Mouse (Mus musculus) hindbrain, embryonic 16.5 days (tissue): ENCODE results near the gene Mettl23. TPM values are rescaled to one million over a fixed set of nuclear protein-coding genes. Genes with fewer than 3 reads are reported as not detected.
A peak's percentile ranks its signal among the peaks of the same experiment; 100 is the strongest.
"Not testable (repeated sequence)": the region's sequence is repeated elsewhere in the genome, so short reads cannot be mapped to it uniquely, and the experiment has no call there.

ENCODE experiments used
- ATAC-seq: fragments of 200-750 bp; cut with Nextera tagmentation; 2 replicates; pipeline ENCODE4 v1.8.0; 2017; ENCODE audit warnings: moderate TSS enrichment, moderate library complexity
- H3K27ac ChIP-seq: fragments of 300-500 bp; sonication (generic); 2 replicates; pipeline ENCODE4 v1.5.1; 2014; ENCODE audit warnings: low read depth, mild to moderate bottlenecking, control low read depth, low read length, moderate library complexity
- H3K27me3 ChIP-seq: fragments of 300-500 bp; sonication (generic); replicated peaks from 2 replicates; pipeline ENCODE4 v1.6.1; 2014; ENCODE audit warnings: low read length; ENCODE audit not compliant: control insufficient read depth, insufficient read depth
- H3K36me3 ChIP-seq: fragments of 300-500 bp; sonication (generic); 2 replicates; pipeline ENCODE4 v1.6.1; 2014; ENCODE audit warnings: mild to moderate bottlenecking, low read length, moderate library complexity, mixed read lengths; ENCODE audit not compliant: control insufficient read depth, insufficient read depth
- H3K4me1 ChIP-seq: fragments of 300-500 bp; sonication (generic); 2 replicates; pipeline ENCODE4 v1.6.1; 2014; ENCODE audit warnings: low read depth, low read length; ENCODE audit not compliant: control insufficient read depth, insufficient read depth
- H3K4me2 ChIP-seq: fragments of 300-500 bp; sonication (generic); 2 replicates; pipeline ENCODE4 v1.6.1; 2014; ENCODE audit warnings: mild to moderate bottlenecking, low read length, control low read depth, moderate library complexity
- H3K4me3 ChIP-seq: fragments of 300-500 bp; sonication (generic); 2 replicates; pipeline ENCODE4 v1.5.1; 2014; ENCODE audit warnings: mild to moderate bottlenecking, low read length, control low read depth, moderate library complexity
- H3K9ac ChIP-seq: fragments of 300-500 bp; sonication (generic); 2 replicates; pipeline ENCODE4 v1.6.1; 2014; ENCODE audit warnings: low read depth, mild to moderate bottlenecking, control low read depth, low read length, moderate library complexity
- H3K9me3 ChIP-seq: fragments of 300-500 bp; sonication (generic); 2 replicates; pipeline ENCODE4 v1.6.1; 2014; ENCODE audit warnings: mild to moderate bottlenecking, low read length, moderate library complexity; ENCODE audit not compliant: control insufficient read depth
- WGBS: fragments of 180-500 bp; shearing (Covaris S2); extraction: QIAGEN DNeasy Blood & Tissue Kit; methylation state at CpG from one replicate; pipeline ENCODE4 v1.1.7; 2014; 5-methylcytosine and 5-hydroxymethylcytosine counted together
- polyA plus RNA-seq: library from polyadenylated mRNA; unstranded; fragments of >200 nt; fragmentation: Nextera tagmentation; extraction: Ambion mirVana; gene quantifications from 2 replicates; pipeline ENCODE4 v1.2.1, GENCODE M21; 2015

Gene Mettl23
- polyA plus RNA-seq, 1 experiment from 2014 or later = 62.8 TPM

DNA sequence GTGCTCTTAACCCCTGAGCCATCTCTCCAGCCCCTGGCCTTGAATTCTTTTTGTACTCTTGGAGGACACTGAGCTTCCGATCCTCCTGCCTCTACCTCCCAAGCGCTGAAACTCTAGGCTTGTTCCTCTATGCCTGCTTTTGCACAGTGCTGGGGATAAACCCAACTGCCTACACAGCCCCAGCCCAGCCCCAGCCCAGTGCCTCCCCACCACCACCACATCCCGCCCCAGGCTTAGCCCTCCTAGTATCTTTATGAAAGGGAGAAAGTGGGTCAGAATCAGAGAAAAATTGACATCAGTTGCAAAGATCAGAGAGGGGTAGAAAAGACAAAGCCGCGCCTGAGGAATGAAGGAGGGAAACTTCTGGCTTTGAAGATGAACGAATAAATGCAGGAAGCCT is 41.0 kb downstream of the Mettl23 start:
- peaks cover 8% of the 10 kb centered on the region for H3K4me1 ChIP-seq
- H3K9ac ChIP-seq = no peak overlapping the region
- no peaks in the 10 kb centered on the region for H3K27me3 ChIP-seq
- no peaks in the 10 kb centered on the region for H3K9me3 ChIP-seq
- no peak overlapping the region for H3K4me3 ChIP-seq
- H3K36me3 ChIP-seq = no peaks in the 10 kb centered on the region
- 88% methylated on average over 6 of the region's 6 CpGs for WGBS
- no peak overlapping the region for H3K27ac ChIP-seq
- ATAC-seq = no peak
- H3K4me2 ChIP-seq = no peak overlapping the region

- Histone ChIP-seq H3K27ac (no peak overlapping the region), H3K27me3 (no peaks in the 10 kb centered on the region), H3K4me3 (peak overlapping the region; percentile 30), H3K9ac (peak overlapping the region; percentile 39; the same call in 1 of the 2 replicates), H3K9me3 (no peaks in the 10 kb centered on the region), H3K4me2 (peak overlapping the region; percentile 52), H3K36me3 (no peaks in the 10 kb centered on the region), H3K4me1 (peaks cover 8% of the 10 kb centered on the region)
- 7% methylated on average over 27 of the region's 28 CpGs for WGBS
- ATAC-seq = peak; percentile 82
These were observed 42.4 kb downstream of the Mettl23 start for GRCm38 (mm10) chr11:116885275-116886151.

GRCm38 (mm10) chr11:116887136-116887535 is 44.1 kb downstream of the Mettl23 start:
- no peak overlapping the region for H3K4me2 ChIP-seq
- peaks cover 8% of the 10 kb centered on the region for H3K4me1 ChIP-seq
- H3K27ac ChIP-seq = no peak overlapping the region
- no peaks in the 10 kb centered on the region for H3K27me3 ChIP-seq
- WGBS = 63% methylated on average over 5 of the region's 5 CpGs
- no peak for ATAC-seq
- no peaks in the 10 kb centered on the region for H3K36me3 ChIP-seq
- H3K4me3 ChIP-seq = no peak overlapping the region
- H3K9me3 ChIP-seq = no peaks in the 10 kb centered on the region
- no peak overlapping the region for H3K9ac ChIP-seq

DNA sequence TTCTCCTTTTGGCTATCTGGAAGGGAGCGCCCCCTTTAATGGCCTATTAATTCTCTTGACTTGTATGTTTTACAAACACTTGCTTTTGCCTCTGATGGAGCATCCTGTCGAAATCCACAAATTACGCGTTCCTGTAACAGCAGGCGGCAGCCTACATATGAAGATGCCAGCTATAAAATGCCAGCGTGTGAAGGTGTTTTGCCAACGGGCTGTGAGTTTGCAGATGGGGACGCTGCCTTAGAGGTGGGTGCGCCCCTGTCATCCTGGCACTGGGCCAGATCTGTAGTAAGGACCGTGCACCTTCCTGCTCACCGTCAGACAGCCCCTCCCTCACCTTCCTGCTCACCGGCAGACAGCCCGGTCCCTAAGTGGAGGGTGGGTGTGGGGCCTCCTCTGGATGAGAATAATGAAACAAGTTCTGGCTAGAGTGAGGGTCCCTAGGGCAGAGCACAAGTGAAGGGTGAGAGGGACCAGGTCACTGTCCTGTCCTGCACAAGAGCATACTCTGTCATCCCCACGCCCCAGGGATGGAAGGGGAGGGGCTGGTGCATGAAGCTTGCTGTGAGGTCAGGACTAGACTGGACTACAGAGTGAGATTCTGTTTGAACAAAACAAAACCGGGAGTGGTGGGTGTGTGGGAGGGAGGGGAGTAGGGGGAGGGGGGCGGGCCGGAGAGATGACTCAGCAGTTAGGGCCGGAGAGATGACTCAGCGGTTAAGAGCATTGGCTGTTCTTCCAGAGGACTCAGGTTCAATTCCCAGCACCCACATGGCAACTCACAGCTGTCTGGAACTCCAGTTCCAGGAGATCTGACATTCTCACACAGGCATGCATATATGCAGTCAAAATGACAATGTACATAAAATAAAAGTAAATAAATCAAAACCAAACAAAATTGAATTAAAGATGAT is 50.7 kb downstream of the Mettl23 start:
- WGBS = 63% methylated on average over 19 of the region's 19 CpGs
- Histone ChIP-seq H3K4me1 (no peaks in the 10 kb centered on the region), H3K9me3 (no peaks in the 10 kb centered on the region), H3K36me3 (no peaks in the 10 kb centered on the region), H3K27ac (no peak overlapping the region), H3K4me3 (no peak overlapping the region), H3K9ac (no peak overlapping the region), H3K27me3 (no peaks in the 10 kb centered on the region), H3K4me2 (no peak overlapping the region)
- no peak for ATAC-seq

DNA sequence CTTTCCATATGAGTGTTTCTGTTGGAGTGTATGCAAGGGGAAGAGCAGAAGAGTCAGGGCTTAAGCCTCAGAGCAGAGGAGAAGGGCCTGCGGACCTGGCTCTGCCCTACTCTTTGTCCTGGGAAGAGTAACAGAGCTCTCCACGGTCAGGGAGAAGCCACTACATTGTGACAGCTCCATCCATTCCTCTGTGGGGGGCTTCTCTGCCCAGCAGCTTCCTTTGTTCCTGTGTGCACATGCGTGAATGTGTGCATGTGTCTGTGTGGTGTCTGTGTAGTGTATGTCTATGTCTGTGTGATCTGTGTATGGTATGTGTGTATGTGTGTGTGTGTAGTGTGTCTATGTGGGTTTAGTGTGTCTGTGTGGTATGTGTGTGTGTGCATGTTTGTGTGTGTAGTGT is 52.3 kb downstream of the Mettl23 start:
- WGBS = 53% methylated on average over 3 of the region's 3 CpGs
- Histone ChIP-seq H3K27me3 (no peaks in the 10 kb centered on the region), H3K27ac (no peak overlapping the region), H3K4me3 (no peak overlapping the region), H3K9me3 (no peaks in the 10 kb centered on the region), H3K36me3 (no peaks in the 10 kb centered on the region), H3K4me2 (no peak overlapping the region), H3K9ac (no peak overlapping the region), H3K4me1 (no peaks in the 10 kb centered on the region)
- ATAC-seq = no peak

GRCm38 (mm10) chr11:116899247-116899646 is 56.2 kb downstream of the Mettl23 start:
- Histone ChIP-seq H3K4me2 (no peak overlapping the region), H3K4me3 (no peak overlapping the region), H3K27me3 (no peaks in the 10 kb centered on the region; the same call in 1 of the 2 replicates), H3K4me1 (no peaks in the 10 kb centered on the region), H3K36me3 (no peaks in the 10 kb centered on the region), H3K27ac (no peak overlapping the region), H3K9me3 (no peaks in the 10 kb centered on the region), H3K9ac (no peak overlapping the region)
- WGBS = 77% methylated on average over 12 of the region's 12 CpGs
- ATAC-seq = no peak

DNA sequence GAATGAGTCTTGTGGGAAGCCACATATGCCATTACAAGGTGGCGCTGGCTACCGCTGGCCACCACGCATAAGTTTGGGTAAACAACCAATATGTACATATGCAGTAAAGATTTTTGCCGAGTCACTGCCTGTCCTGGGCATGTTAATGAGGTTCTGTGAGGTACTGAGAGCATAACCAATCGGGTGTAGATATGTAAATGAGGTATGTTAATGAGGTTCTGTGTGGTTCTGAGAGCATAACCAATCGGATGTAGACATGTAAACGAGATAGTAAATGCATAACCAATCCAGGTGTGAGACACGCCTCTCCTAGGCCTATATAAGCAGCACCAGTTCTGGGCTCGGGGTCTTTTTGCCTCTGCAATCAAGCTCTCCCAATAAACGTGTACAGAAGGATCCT is 59.5 kb downstream of the Mettl23 start:
- not testable (repeated sequence) for H3K4me1 ChIP-seq, H3K27me3 ChIP-seq, H3K9me3 ChIP-seq, H3K27ac ChIP-seq, H3K4me2 ChIP-seq, ATAC-seq, H3K9ac ChIP-seq, H3K4me3 ChIP-seq, H3K36me3 ChIP-seq
- WGBS = 86% methylated on average over 10 of the region's 10 CpGs
